Comparison of ENCODE assay signal across 8 mouse cellular contexts in genomic region chr11:5629033-5629432, GRCm38 (mm10). TPM values are rescaled to one million over a fixed set of nuclear protein-coding genes. Genes with fewer than 3 reads are reported as not detected.
DNase-seq lines count a peak whose midpoint lies in the region; TF ChIP-seq lines count a peak whose summit lies in the region.
"Had no signal": no experiment of that assay in that cellular context is flagged by ENCODE, and none has a peak within 500 bp of the region (broad histone marks: within the 10 kb centered on the region; RNA-seq: fewer than 3 reads in every experiment).

No protein-coding gene starts in this region.

- intact Hi-C loops in gastrocnemius, postnatal 14 days (cut with DNase I; ENCODE audit: low total_unique reads) = loop anchor here (5.0 to 10.0 kb wide), 2 partner anchors 64 to 142 kb away; partner anchors contain the start of gene Ankrd36

- peak; percentile 89 for DNase-seq in CD4-positive, CD25-positive, alpha-beta regulatory T cell, adult 2 months (ENCODE audit: low read depth, low spot score)
- DNase-seq in MN1 (ENCODE audit: low spot score) = peak; percentile 24
- peak; percentile 52 for DNase-seq in cerebellum, adult 9-10 months
- peak; percentile 82 for DNase-seq in gastrocnemius, postnatal 14 days
- peak; percentile 88 to 89 for DNase-seq in kidney, postnatal 4 days
- DNase-seq in lung, postnatal 36 days = peak; percentile 89

- H3K4me1 ChIP-seq in small intestine, adult 2 months (ENCODE audit: control insufficient read depth, insufficient read depth, insufficient read length, low read length) = no peaks in the 10 kb centered on the region
- H3K4me1 ChIP-seq: limb, embryonic 12.5 days had no signal

- H3K27ac ChIP-seq in small intestine, adult 2 months (ENCODE audit: insufficient read depth, low read depth, low read length) = no peak overlapping the region
- H3K27ac ChIP-seq: limb, embryonic 12.5 days had no signal

- no peak for TF ChIP-seq POLR2A in small intestine, adult 2 months (IDR thresholded peaks at IDR 0.05; ENCODE audit: low read depth, low read length)

- peak; percentile 94 for TF ChIP-seq CTCF in small intestine, adult 2 months (IDR thresholded peaks at IDR 0.05; ENCODE audit: extremely low read depth, insufficient read length, insufficient replicate concordance, low read depth, low read length)

- no peaks in the 10 kb centered on the region for H3K27me3 ChIP-seq in small intestine, adult 2 months (ENCODE audit: control insufficient read depth, insufficient read depth, low read length)
- H3K27me3 ChIP-seq: limb, embryonic 12.5 days had no signal

- WGBS in small intestine, adult 2 months = 15% methylated on average over 15 of the region's 15 CpGs

- H3K4me3 ChIP-seq in small intestine, adult 2 months (ENCODE audit: low read depth, low read length) = no peak overlapping the region
- H3K4me3 ChIP-seq: limb, embryonic 12.5 days had no signal

- H3K36me3 ChIP-seq in small intestine, adult 2 months (ENCODE audit: control insufficient read depth, insufficient read depth, low read length) = no peaks in the 10 kb centered on the region
- H3K36me3 ChIP-seq: limb, embryonic 12.5 days had no signal

RNA-seq across cellular contexts. Expression of gene Ankrd36, which starts 59.5 kb away (rescaled TPM):
- total RNA-seq in gastrocnemius, postnatal 14 days (2021) = not detected
- not detected in 2 replicates for polyA plus RNA-seq in small intestine, adult 2 months (2012; rRNA removed)
- polyA plus RNA-seq: limb, embryonic 12.5 days had no signal

Comparison
In these comparisons a context has a peak if more than half of its experiments do, and no peak if none do; other contexts are left out.
1. DNase-seq: peak in every context shown above with its lines; median percentile 89 in CD4-positive, CD25-positive, alpha-beta regulatory T cell, adult 2 months; 89 in lung, postnatal 36 days; 88 in kidney, postnatal 4 days; 82 in gastrocnemius, postnatal 14 days; 52 in cerebellum, adult 9-10 months; 24 in MN1.